Mouse (Mus musculus): ENCODE results near the gene Ankzf1. TPM values are rescaled to one million over a fixed set of nuclear protein-coding genes. Genes with fewer than 3 reads are reported as not detected.

Gene Ankzf1
- polyA plus RNA-seq (2014; fragmentation: Illumina TruSeq; extraction: RNeasy Lipid Tissue Mini Kit (QIAGEN cat#74804); ENCODE audit: low read depth, low replicate concordance): 26.4 TPM

GRCm38 (mm10) chr1:75191622-75192402 lies at the start of gene Ankzf1, which contains the start of gene Atg9a:
Gene Ankzf1 (plus strand): TSS chr1:75192151.
Gene Atg9a (minus strand): TSS chr1:75192196.

GRCm38 (mm10) chr1:75142301-75143261 lies 49.4 kb upstream of the Ankzf1 start, which contains the start of the genes Cnppd1 and Retreg2:
Gene Cnppd1 (minus strand): TSS chr1:75142711.
Gene Retreg2 (plus strand): TSS chr1:75142778.

GRCm38 (mm10) chr1:75168472-75169464 lies 23.2 kb upstream of the Ankzf1 start, which contains the start of gene Zfand2b:
Gene Zfand2b (plus strand): TSS chr1:75168646.

GRCm38 (mm10) chr1:75180105-75180590 lies 11.8 kb upstream of the Ankzf1 start, which contains the start of gene Abcb6:
Gene Abcb6 (minus strand): TSS chr1:75180392.

GRCm38 (mm10) chr1:75210136-75211087 lies 18.5 kb downstream of the Ankzf1 start, which contains the start of the genes Glb1l and Stk16:
Gene Glb1l (minus strand): TSS chr1:75210813.
Gene Stk16 (plus strand): TSS chr1:75210838.

GRCm38 (mm10) chr1:75219531-75219930 lies 27.6 kb downstream of the Ankzf1 start, which contains the start of gene Tuba4a:
Gene Tuba4a (minus strand): TSS chr1:75219865.

GRCm38 (mm10) chr1:75231664-75232152 lies 39.8 kb downstream of the Ankzf1 start, which contains the start of gene A630095N17Rik:
Gene A630095N17Rik (minus strand): TSS chr1:75232102.

GRCm38 (mm10) chr1:75236117-75237050 lies 44.4 kb downstream of the Ankzf1 start, which contains the start of gene Dnajb2:
Gene Dnajb2 (plus strand): TSS chr1:75236406.

Other genes with a start within 250 kb of the Ankzf1 start
- 6.5 TPM for gene Ihh, start 240.5 kb upstream of the Ankzf1 start, polyA plus RNA-seq (2014; fragmentation: Illumina TruSeq; extraction: RNeasy Lipid Tissue Mini Kit (QIAGEN cat#74804); ENCODE audit: low read depth, low replicate concordance)
- 4.7 TPM for gene Nhej1, start 67.0 kb upstream of the Ankzf1 start, polyA plus RNA-seq (2014; fragmentation: Illumina TruSeq; extraction: RNeasy Lipid Tissue Mini Kit (QIAGEN cat#74804); ENCODE audit: low read depth, low replicate concordance)
- gene Slc23a3, start 58.3 kb upstream of the Ankzf1 start, polyA plus RNA-seq (2014; fragmentation: Illumina TruSeq; extraction: RNeasy Lipid Tissue Mini Kit (QIAGEN cat#74804); ENCODE audit: low read depth, low replicate concordance): 0.62 TPM
- gene Cnppd1, start 49.4 kb upstream of the Ankzf1 start, polyA plus RNA-seq (2014; fragmentation: Illumina TruSeq; extraction: RNeasy Lipid Tissue Mini Kit (QIAGEN cat#74804); ENCODE audit: low read depth, low replicate concordance): 44.8 TPM
- 64.7 TPM for gene Retreg2, start 49.4 kb upstream of the Ankzf1 start, polyA plus RNA-seq (2014; fragmentation: Illumina TruSeq; extraction: RNeasy Lipid Tissue Mini Kit (QIAGEN cat#74804); ENCODE audit: low read depth, low replicate concordance)
- 24.0 TPM for gene Zfand2b, start 23.5 kb upstream of the Ankzf1 start, polyA plus RNA-seq (2014; fragmentation: Illumina TruSeq; extraction: RNeasy Lipid Tissue Mini Kit (QIAGEN cat#74804); ENCODE audit: low read depth, low replicate concordance)
- 17.0 TPM for gene Abcb6, start 11.8 kb upstream of the Ankzf1 start, polyA plus RNA-seq (2014; fragmentation: Illumina TruSeq; extraction: RNeasy Lipid Tissue Mini Kit (QIAGEN cat#74804); ENCODE audit: low read depth, low replicate concordance)
- 26.4 TPM for gene Atg9a, start within 50 bp of the Ankzf1 start, polyA plus RNA-seq (2014; fragmentation: Illumina TruSeq; extraction: RNeasy Lipid Tissue Mini Kit (QIAGEN cat#74804); ENCODE audit: low read depth, low replicate concordance)
- gene Glb1l, start 18.7 kb downstream of the Ankzf1 start, polyA plus RNA-seq (2014; fragmentation: Illumina TruSeq; extraction: RNeasy Lipid Tissue Mini Kit (QIAGEN cat#74804); ENCODE audit: low read depth, low replicate concordance): 40.7 TPM
- 100 TPM for gene Stk16, start 18.7 kb downstream of the Ankzf1 start, polyA plus RNA-seq (2014; fragmentation: Illumina TruSeq; extraction: RNeasy Lipid Tissue Mini Kit (QIAGEN cat#74804); ENCODE audit: low read depth, low replicate concordance)
- gene Tuba4a, start 27.7 kb downstream of the Ankzf1 start, polyA plus RNA-seq (2014; fragmentation: Illumina TruSeq; extraction: RNeasy Lipid Tissue Mini Kit (QIAGEN cat#74804); ENCODE audit: low read depth, low replicate concordance): 55.1 TPM
- gene A630095N17Rik, start 40.0 kb downstream of the Ankzf1 start, polyA plus RNA-seq (2014; fragmentation: Illumina TruSeq; extraction: RNeasy Lipid Tissue Mini Kit (QIAGEN cat#74804); ENCODE audit: low read depth, low replicate concordance): not detected
- 54.8 TPM for gene Dnajb2, start 44.3 kb downstream of the Ankzf1 start, polyA plus RNA-seq (2014; fragmentation: Illumina TruSeq; extraction: RNeasy Lipid Tissue Mini Kit (QIAGEN cat#74804); ENCODE audit: low read depth, low replicate concordance)
- gene Ptprn, start 72.4 kb downstream of the Ankzf1 start, polyA plus RNA-seq (2014; fragmentation: Illumina TruSeq; extraction: RNeasy Lipid Tissue Mini Kit (QIAGEN cat#74804); ENCODE audit: low read depth, low replicate concordance): 0.16 TPM
- not detected for gene Resp18, start 86.3 kb downstream of the Ankzf1 start, polyA plus RNA-seq (2014; fragmentation: Illumina TruSeq; extraction: RNeasy Lipid Tissue Mini Kit (QIAGEN cat#74804); ENCODE audit: low read depth, low replicate concordance)
- 85.7 TPM for gene Dnpep, start 125.8 kb downstream of the Ankzf1 start, polyA plus RNA-seq (2014; fragmentation: Illumina TruSeq; extraction: RNeasy Lipid Tissue Mini Kit (QIAGEN cat#74804); ENCODE audit: low read depth, low replicate concordance)
- 40.0 TPM for gene Des, start 168.2 kb downstream of the Ankzf1 start, polyA plus RNA-seq (2014; fragmentation: Illumina TruSeq; extraction: RNeasy Lipid Tissue Mini Kit (QIAGEN cat#74804); ENCODE audit: low read depth, low replicate concordance)
- gene Speg, start 183.1 kb downstream of the Ankzf1 start, polyA plus RNA-seq (2014; fragmentation: Illumina TruSeq; extraction: RNeasy Lipid Tissue Mini Kit (QIAGEN cat#74804); ENCODE audit: low read depth, low replicate concordance): 9.7 TPM
- gene Gmppa, start 243.8 kb downstream of the Ankzf1 start, polyA plus RNA-seq (2014; fragmentation: Illumina TruSeq; extraction: RNeasy Lipid Tissue Mini Kit (QIAGEN cat#74804); ENCODE audit: low read depth, low replicate concordance): 103 TPM

All from adipose tissue, adult 10 weeks (tissue).